Mouse (Mus musculus) cerebellum, adult 2 months (tissue): ENCODE measurements around the gene Trim3. TPM values are rescaled to one million over a fixed set of nuclear protein-coding genes. Genes with fewer than 3 reads are reported as not detected.

Experiments used
- DNase-seq, 2 experiments: peaks; one replicate each; pipeline ENCODE4 v3.0.0; 2021
- H3K27ac ChIP-seq: fragments of 200-500 bp; 2 replicates; pipeline ENCODE4 v1.5.1; 2012; ENCODE audit warnings: low read length, control low read depth, inconsistent platforms; ENCODE audit not compliant: insufficient read depth
- H3K27me3 ChIP-seq: fragments of 200-500 bp; 2 replicates; pipeline ENCODE4 v1.6.1; 2012; ENCODE audit warnings: inconsistent platforms, mild to moderate bottlenecking, low read length, moderate library complexity; ENCODE audit not compliant: control insufficient read depth, insufficient read depth
- H3K4me1 ChIP-seq: fragments of 200-500 bp; 2 replicates; pipeline ENCODE4 v1.6.1; 2011; ENCODE audit warnings: low read length; ENCODE audit not compliant: control insufficient read depth, insufficient read depth
- H3K4me3 ChIP-seq: fragments of 200-500 bp; replicated peaks from 2 replicates; pipeline ENCODE3; 2011; ENCODE audit warnings: mild to moderate bottlenecking, low read depth, low read length, control low read depth; ENCODE audit not compliant: insufficient read depth
- CTCF ChIP-seq: fragments of 200-500 bp; IDR thresholded peaks from 2 replicates; pipeline ENCODE4 v1.5.1; 2011; ENCODE audit warnings: low read depth, mild to moderate bottlenecking, control low read depth, low read length, moderate library complexity, borderline replicate concordance; ENCODE audit not compliant: insufficient read depth
- POLR2A ChIP-seq: fragments of 200-500 bp; IDR thresholded peaks from 2 replicates; pipeline ENCODE4 v1.6.1; 2011; ENCODE audit warnings: low read length, control low read depth, borderline replicate concordance; ENCODE audit not compliant: insufficient read depth
- WGBS: fragments of 180-500 bp; shearing (Covaris S2); methylation state at CpG from one replicate; pipeline ENCODE4 v1.1.7; 2018; 5-methylcytosine and 5-hydroxymethylcytosine counted together
- polyA plus RNA-seq: library from polyadenylated mRNA; depleted of rRNA; stranded (reverse); fragments of >200 nt; gene quantifications from 2 replicates; pipeline ENCODE4 v1.2.3, GENCODE M21; 2012

Gene Trim3
- polyA plus RNA-seq, 1 experiment: 332 TPM

DNA sequence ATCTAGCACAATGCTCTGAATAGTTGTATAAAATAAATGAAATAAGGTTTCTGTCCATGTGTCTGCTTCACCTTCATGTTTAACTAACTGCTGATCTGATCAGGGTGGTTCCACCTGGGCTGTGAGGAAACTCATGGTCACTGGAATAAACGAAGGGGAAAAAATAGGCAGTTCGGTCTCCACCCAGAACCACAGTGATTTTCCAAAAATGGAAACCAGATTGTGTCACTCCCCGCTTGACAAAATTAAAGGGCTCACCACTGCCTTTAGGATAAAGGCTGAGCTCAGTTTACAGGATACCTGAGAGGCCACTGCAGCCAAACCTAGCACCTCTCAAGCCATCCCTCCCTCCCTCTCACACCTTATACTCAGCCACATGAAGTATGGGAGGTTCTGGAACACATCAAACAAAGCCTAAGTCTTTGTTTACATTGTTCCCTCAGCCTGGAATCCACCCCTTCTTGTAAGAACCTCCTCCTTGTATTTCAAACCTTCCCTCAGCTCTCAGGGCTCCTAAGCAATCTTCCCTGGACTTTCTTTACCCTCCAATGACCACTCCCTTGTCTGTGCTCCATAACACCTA, 57.1 kb downstream of the Trim3 start:
- Histone ChIP-seq H3K4me1 (peaks cover 51% of the 10 kb centered on the region), H3K4me3 (peak overlapping the region; percentile 28), H3K27me3 (no peaks in the 10 kb centered on the region), H3K27ac (peak overlapping the region; percentile 80; the same call in 1 of the 2 replicates)
- peak; percentile 44 to 66 for DNase-seq
- 8% methylated on average over 3 of the region's 3 CpGs for WGBS
- no peak for TF ChIP-seq CTCF
- TF ChIP-seq POLR2A: no peak

DNA sequence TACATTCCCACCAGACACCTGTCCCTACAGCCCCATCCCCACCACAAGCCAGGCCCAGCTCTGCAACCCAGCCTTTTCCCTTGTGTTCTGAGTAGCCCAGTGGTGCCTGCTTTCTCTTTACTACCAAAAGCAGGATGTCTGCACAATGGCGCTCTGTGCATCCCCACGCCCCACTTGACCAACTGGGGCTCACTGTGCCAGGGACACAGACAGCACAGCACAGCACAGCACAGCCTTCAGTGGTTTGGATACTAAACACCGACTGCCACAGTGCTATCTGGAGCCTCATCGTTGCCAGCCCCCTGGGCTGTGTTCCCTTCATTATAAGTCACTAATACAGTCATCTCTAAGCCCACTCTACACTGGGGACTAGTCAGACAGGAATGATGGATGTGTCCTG, 58.8 kb downstream of the Trim3 start:
- peak overlapping the region; percentile 57; the same call in 1 of the 2 replicates for H3K27ac ChIP-seq
- H3K4me1 ChIP-seq: peaks cover 51% of the 10 kb centered on the region
- peak; percentile 36 to 37 for DNase-seq
- no peak overlapping the region for H3K4me3 ChIP-seq
- 41% methylated on average over 4 of the region's 4 CpGs for WGBS
- TF ChIP-seq CTCF (no peak), POLR2A (no peak)
- no peaks in the 10 kb centered on the region for H3K27me3 ChIP-seq

DNA sequence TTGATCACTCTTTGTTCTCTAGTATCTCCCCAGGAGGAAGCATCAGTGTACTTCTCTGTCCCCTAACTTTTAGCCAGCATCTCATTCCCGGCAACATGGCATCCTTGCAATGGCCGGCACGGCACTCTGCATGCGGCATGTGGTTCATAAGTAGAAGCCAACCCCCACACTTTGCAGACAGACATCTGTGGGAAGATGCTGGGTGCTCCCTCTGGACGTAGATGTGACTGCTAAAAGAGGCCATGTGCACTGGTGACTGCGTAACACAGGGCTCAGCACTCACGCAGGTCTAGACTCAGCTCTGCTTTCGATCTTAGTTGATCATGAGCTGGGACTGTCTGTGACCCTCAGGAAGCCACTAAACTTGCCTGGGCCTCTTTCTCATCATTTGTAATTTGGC, 60.4 kb downstream of the Trim3 start:
- Histone ChIP-seq H3K4me3 (peak overlapping the region; percentile 35), H3K27ac (peak overlapping the region; percentile 48), H3K4me1 (peaks cover 41% of the 10 kb centered on the region), H3K27me3 (no peaks in the 10 kb centered on the region)
- WGBS: 16% methylated on average over 8 of the region's 8 CpGs
- TF ChIP-seq CTCF (no peak), POLR2A (no peak)
- peak in 1 of 2 experiments; percentile 33 for DNase-seq

DNA sequence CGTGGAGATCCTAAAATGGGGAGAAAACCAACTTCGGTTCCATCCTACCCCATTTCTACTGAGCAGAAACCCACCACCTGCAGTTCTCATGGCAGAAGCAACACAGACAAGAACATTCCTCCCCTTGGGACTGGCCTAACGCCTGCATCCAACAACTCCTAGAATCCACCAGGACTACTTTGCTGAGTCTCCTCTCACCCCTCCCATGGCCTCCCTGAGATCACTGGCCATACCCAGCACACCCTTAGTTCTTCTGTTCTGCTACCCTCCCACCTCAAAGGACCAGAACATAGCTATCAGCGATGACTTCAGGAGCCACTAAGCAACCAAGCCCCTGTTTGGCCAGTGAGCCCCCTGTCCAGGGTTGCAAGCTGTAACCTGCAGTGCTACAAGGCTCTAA, 62.6 kb downstream of the Trim3 start:
- H3K27me3 ChIP-seq: no peaks in the 10 kb centered on the region
- DNase-seq: no peak
- H3K4me3 ChIP-seq: peak overlapping the region; percentile 34
- peaks cover 50% of the 10 kb centered on the region for H3K4me1 ChIP-seq
- 16% methylated on average over 4 of the region's 4 CpGs for WGBS
- peak overlapping the region; percentile 90 for H3K27ac ChIP-seq
- TF ChIP-seq POLR2A: no peak
- no peak for TF ChIP-seq CTCF

DNA sequence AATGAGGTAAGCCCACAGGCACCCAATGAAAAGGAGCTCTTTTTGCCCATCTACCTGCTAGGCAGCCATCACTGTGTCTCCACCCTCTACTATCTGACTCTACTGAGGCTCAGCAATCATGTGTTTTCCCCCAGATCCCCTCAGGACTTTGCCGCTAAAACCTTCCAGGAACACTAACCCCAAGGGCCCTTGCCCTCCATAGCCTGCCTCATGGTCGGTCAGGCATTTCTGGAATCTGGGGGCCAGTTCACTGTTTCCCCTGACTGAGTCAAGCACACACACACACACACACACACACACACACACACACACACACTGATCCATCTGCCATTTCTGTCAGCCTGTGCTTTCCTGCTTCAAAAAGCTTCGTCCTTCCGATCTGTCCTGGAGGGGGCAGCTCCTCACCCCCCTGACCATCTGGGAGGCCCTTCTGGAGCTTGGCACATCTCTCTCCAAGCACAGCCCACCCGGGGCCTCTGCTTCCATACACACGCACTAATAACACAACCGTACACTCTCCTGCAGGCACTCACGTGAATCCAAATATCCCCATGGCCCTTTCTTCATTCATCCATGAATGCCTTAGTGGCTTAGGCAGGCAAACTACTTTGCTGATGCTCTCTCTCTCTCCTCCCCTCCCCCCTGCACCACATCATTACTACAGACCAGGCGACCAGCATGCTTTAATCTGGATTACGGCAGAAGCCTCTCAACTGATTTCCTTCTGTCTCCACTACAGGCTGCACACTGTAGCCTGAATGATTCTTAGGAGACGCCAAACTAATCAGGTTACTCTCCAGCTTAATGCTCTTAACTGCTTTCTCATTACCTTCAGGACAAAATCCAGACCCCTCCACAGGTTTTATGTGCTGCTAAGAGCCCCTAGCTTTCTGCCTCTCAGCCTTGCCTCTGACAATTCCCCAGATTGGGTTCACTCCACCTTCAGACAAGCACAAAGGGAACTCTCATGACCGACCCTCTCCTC, 63.6 kb downstream of the Trim3 start:
- H3K4me3 ChIP-seq: peak overlapping the region; percentile 59
- DNase-seq: peak; percentile 91 to 95
- no peaks in the 10 kb centered on the region for H3K27me3 ChIP-seq
- H3K4me1 ChIP-seq: peaks cover 51% of the 10 kb centered on the region
- H3K27ac ChIP-seq: peak overlapping the region; percentile 90
- TF ChIP-seq POLR2A (no peak), CTCF (no peak)
- 4% methylated on average over 12 of the region's 12 CpGs for WGBS

DNA sequence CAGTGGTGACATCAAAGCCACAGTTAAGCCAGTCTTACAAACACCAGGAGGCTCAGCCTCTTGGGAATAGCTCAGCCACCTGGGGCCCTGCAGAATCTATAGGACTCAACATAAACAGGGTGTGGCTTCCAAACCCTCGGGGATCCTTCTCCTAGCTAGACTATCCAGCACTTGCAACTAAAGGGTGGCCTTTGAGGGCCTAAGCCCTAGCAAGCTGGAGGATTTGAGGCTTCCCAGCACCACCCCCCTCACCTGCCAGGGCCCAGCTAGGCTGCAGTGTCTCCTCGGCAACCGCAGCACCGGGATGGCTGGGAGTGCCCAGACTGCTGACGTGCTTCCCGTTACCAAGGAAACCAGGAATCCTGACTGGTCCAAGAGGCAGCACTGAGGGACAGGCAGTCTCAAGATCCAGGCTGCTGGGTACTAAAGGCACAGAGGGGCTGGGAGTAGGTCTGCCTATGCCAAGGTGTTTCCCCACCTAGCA, 64.3 kb downstream of the Trim3 start:
- peak overlapping the region; percentile 90 for H3K27ac ChIP-seq
- peak overlapping the region; percentile 59 for H3K4me3 ChIP-seq
- peak; percentile 66; the same call in 1 of the 2 replicates for TF ChIP-seq POLR2A
- TF ChIP-seq CTCF: no peak
- 0% methylated on average over 6 of the region's 6 CpGs for WGBS
- peaks cover 44% of the 10 kb centered on the region for H3K4me1 ChIP-seq
- no peaks in the 10 kb centered on the region for H3K27me3 ChIP-seq
- peak; percentile 92 to 97 for DNase-seq

DNA sequence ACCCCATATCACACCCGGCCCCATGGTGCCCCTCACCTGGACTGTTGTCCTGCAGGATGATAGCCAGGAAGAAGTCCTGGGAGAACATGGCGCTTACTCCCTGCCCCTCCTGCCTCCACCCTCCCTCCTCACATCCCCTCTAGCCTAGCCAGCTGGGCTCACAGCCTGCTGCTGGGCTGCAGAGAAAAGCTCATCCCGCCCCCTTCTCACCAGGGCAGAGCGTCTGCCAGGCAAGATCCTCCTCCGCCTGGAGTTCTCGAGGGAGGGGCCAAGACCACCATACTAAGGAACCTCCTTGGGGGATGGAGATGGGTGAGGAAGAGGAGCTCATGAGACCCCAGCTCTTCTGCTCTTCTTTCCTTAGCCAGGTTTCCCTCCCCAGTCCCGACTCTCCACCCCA, 64.8 kb downstream of the Trim3 start:
- Histone ChIP-seq H3K27me3 (no peaks in the 10 kb centered on the region), H3K4me3 (peak overlapping the region; percentile 59), H3K4me1 (peaks cover 40% of the 10 kb centered on the region), H3K27ac (peak overlapping the region; percentile 90)
- no peak for TF ChIP-seq CTCF
- no peak for TF ChIP-seq POLR2A
- peak; percentile 69 to 78 for DNase-seq
- 2% methylated on average over 7 of the region's 7 CpGs for WGBS
